ENCODE assay signal across 9 mouse cellular contexts in the genomic region with DNA sequence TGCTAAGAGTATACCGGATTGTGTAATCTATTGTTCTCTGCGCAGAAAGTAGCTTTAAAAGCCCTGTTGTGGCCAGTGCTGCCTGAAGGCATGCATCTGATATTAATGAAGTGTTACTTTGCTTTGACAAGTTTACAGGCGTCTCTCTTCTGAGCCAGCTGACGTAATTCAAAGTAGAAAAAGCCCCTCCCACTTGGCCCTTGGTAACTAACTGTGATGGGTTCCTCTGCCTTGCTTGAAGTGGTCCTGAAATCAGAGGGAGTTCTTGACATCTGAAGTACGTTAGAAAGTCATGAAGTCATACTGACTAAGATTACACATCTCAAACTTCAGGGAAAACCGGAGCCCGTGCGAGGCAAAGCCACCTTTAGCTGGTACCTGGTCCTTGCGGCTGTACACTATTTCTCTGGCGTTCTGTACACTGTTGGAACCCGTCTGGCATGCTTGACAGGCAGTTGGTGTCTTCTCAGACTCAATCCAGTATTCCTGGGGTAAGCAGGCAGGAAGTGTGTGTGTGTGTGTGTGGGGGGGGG.
DNase-seq lines count a peak whose midpoint lies in the region; ATAC-seq and TF ChIP-seq lines count a peak whose summit lies in the region.
"Had no signal": no experiment of that assay in that cellular context is flagged by ENCODE, and none has a peak within 500 bp of the region (broad histone marks: within the 10 kb centered on the region; RNA-seq: fewer than 3 reads in every experiment).

No protein-coding gene starts in this region.

- no peaks in the 10 kb centered on the region for H3K27me3 ChIP-seq in forebrain, embryonic 15.5 days
- no peaks in the 10 kb centered on the region for H3K27me3 ChIP-seq in intestine, embryonic 16.5 days (replicated peaks; ENCODE audit: control insufficient read depth, insufficient read depth, low read length)
- H3K27me3 ChIP-seq: neural tube, embryonic 13.5 days had no signal

- 45% methylated on average over 11 of the region's 11 CpGs for WGBS in forebrain, embryonic 15.5 days
- 47% methylated on average over 11 of the region's 11 CpGs for WGBS in intestine, embryonic 16.5 days

- H3K4me2 ChIP-seq in forebrain, embryonic 15.5 days (replicated peaks): no peak overlapping the region
- no peak overlapping the region for H3K4me2 ChIP-seq in intestine, embryonic 16.5 days (ENCODE audit: low read depth, low read length)
- H3K4me2 ChIP-seq: neural tube, embryonic 13.5 days had no signal

- H3K4me1 ChIP-seq in forebrain, embryonic 15.5 days: peaks cover 3% of the 10 kb centered on the region; the same call in 1 of the 2 replicates
- H3K4me1 ChIP-seq in intestine, embryonic 16.5 days (ENCODE audit: control insufficient read depth, insufficient read depth, low read length): no peaks in the 10 kb centered on the region

- H3K9me3 ChIP-seq in forebrain, embryonic 15.5 days: no peaks in the 10 kb centered on the region
- no peaks in the 10 kb centered on the region for H3K9me3 ChIP-seq in intestine, embryonic 16.5 days (ENCODE audit: control insufficient read depth, low read length)
- H3K9me3 ChIP-seq: neural tube, embryonic 13.5 days had no signal

- TF ChIP-seq CTCF in layer of hippocampus, adult 2 months (conservative IDR thresholded peaks at IDR 0.05): no peak

- no peak for DNase-seq in layer of hippocampus, adult 2 months (ENCODE audit: low spot score in 2 of 2)
- DNase-seq in layer of hippocampus, adult 18-20 months (ENCODE audit: low spot score in 2 of 2): no peak
- DNase-seq in left cerebral cortex, postnatal 36 days (ENCODE audit: low spot score in 2 of 2): no peak
- DNase-seq in left cerebral cortex, adult 11 months (ENCODE audit: low spot score): no peak
- DNase-seq in left cerebral cortex, adult 9 months (ENCODE audit: low spot score in 2 of 2): no peak

- peak; percentile 71 for ATAC-seq in forebrain, embryonic 15.5 days (replicated peaks)
- peak; percentile 33; the same call in 1 of the 2 replicates for ATAC-seq in intestine, embryonic 16.5 days
- peak; percentile 35; the same call in 1 of the 2 replicates for ATAC-seq in megakaryocyte progenitor cell, adult 5-6 weeks (replicated peaks; ENCODE audit: poor library complexity)

- H3K27ac ChIP-seq in layer of hippocampus, adult 2 months: peak overlapping the region; percentile 33
- H3K27ac ChIP-seq in forebrain, embryonic 15.5 days (replicated peaks): no peak overlapping the region
- no peak overlapping the region for H3K27ac ChIP-seq in intestine, embryonic 16.5 days (ENCODE audit: low read length)
- H3K27ac ChIP-seq: neural tube, embryonic 13.5 days had no signal

- no peaks in the 10 kb centered on the region for H3K36me3 ChIP-seq in forebrain, embryonic 15.5 days
- H3K36me3 ChIP-seq in intestine, embryonic 16.5 days (ENCODE audit: control insufficient read depth, insufficient read depth, low read length): no peaks in the 10 kb centered on the region
- H3K36me3 ChIP-seq: neural tube, embryonic 13.5 days had no signal

- intact Hi-C loops in left cerebral cortex, postnatal 36 days (cut with DNase I): no loop called here

- no peak overlapping the region for H3K9ac ChIP-seq in forebrain, embryonic 15.5 days (replicated peaks)
- no peak overlapping the region for H3K9ac ChIP-seq in intestine, embryonic 16.5 days (ENCODE audit: low read depth, low read length)
- H3K9ac ChIP-seq: neural tube, embryonic 13.5 days had no signal

- H3K4me3 ChIP-seq in layer of hippocampus, adult 2 months: peak overlapping the region; percentile 39
- H3K4me3 ChIP-seq in forebrain, embryonic 15.5 days: no peak overlapping the region
- no peak overlapping the region for H3K4me3 ChIP-seq in intestine, embryonic 16.5 days (ENCODE audit: low read length)
- H3K4me3 ChIP-seq: neural tube, embryonic 13.5 days had no signal
